Mouse (Mus musculus) cerebellum, adult 11-12 months (tissue): ENCODE results near the gene Ctc1.

Source experiments
- DNase-seq: peaks from one replicate; pipeline ENCODE4 v3.0.0; 2022

The Ctc1 gene

GRCm38 (mm10) chr11:69071262-69071661 is 55.6 kb downstream of the Ctc1 start:
- no peak for DNase-seq

- DNase-seq, result no peak
Observed at GRCm38 (mm10) chr11:69072234-69072633, 56.5 kb downstream of the Ctc1 start.

- no peak for DNase-seq
Observed at GRCm38 (mm10) chr11:69072666-69073064, 57.0 kb downstream of the Ctc1 start.

- DNase-seq, result peak; percentile 90
Observed at GRCm38 (mm10) chr11:69073065-69073888, 57.6 kb downstream of the Ctc1 start.

GRCm38 (mm10) chr11:69073951-69074775 is 58.5 kb downstream of the Ctc1 start:
- DNase-seq, result no peak

- DNase-seq, result no peak
Observed at GRCm38 (mm10) chr11:69074776-69075069, 59.0 kb downstream of the Ctc1 start.

GRCm38 (mm10) chr11:69075764-69076479 is 60.2 kb downstream of the Ctc1 start:
- no peak for DNase-seq

GRCm38 (mm10) chr11:69076572-69076971 is 60.9 kb downstream of the Ctc1 start:
- DNase-seq, result no peak

- no peak for DNase-seq
Observed at GRCm38 (mm10) chr11:69077316-69077715, 61.6 kb downstream of the Ctc1 start.

- no peak for DNase-seq
Observed at GRCm38 (mm10) chr11:69078041-69078440, 62.3 kb downstream of the Ctc1 start.

GRCm38 (mm10) chr11:69078805-69079438 is 63.2 kb downstream of the Ctc1 start:
- DNase-seq, result no peak

GRCm38 (mm10) chr11:69080102-69080854 is 64.6 kb downstream of the Ctc1 start:
- DNase-seq, result peak; percentile 8

GRCm38 (mm10) chr11:69080855-69081222 is 65.1 kb downstream of the Ctc1 start:
- DNase-seq, result no peak

GRCm38 (mm10) chr11:69081613-69082012 is 65.9 kb downstream of the Ctc1 start:
- DNase-seq, result no peak

GRCm38 (mm10) chr11:69085608-69086007 is 69.9 kb downstream of the Ctc1 start:
- no peak for DNase-seq
